Mouse (Mus musculus): ENCODE data around the gene Tmem81. TPM values are rescaled to one million over a fixed set of nuclear protein-coding genes. Genes with fewer than 3 reads are reported as not detected.

The Tmem81 gene
- total RNA-seq, 2 experiments from 2014 or later: 1.8 to 3.6 TPM

GRCm38 (mm10) chr1:132516776-132517175 lies 10.7 kb downstream of the Tmem81 start:
- no peak for ATAC-seq (replicated peaks; ENCODE audit: poor library complexity, severe bottlenecking)

GRCm38 (mm10) chr1:132518621-132519020 lies 12.6 kb downstream of the Tmem81 start:
- no peak for ATAC-seq (replicated peaks; ENCODE audit: poor library complexity, severe bottlenecking)

- ATAC-seq (replicated peaks; ENCODE audit: poor library complexity, severe bottlenecking): no peak
Measured at GRCm38 (mm10) chr1:132519734-132520133, 13.7 kb downstream of the Tmem81 start.

GRCm38 (mm10) chr1:132520764-132521163 lies 14.7 kb downstream of the Tmem81 start:
- peak; percentile 91 for ATAC-seq (replicated peaks; ENCODE audit: poor library complexity, severe bottlenecking)

GRCm38 (mm10) chr1:132523048-132523447 lies 17.0 kb downstream of the Tmem81 start:
- no peak for ATAC-seq (replicated peaks; ENCODE audit: poor library complexity, severe bottlenecking)

GRCm38 (mm10) chr1:132523920-132524319 lies 17.9 kb downstream of the Tmem81 start:
- peak; percentile 44; the same call in 1 of the 2 replicates for ATAC-seq (replicated peaks; ENCODE audit: poor library complexity, severe bottlenecking)

GRCm38 (mm10) chr1:132525832-132526231 lies 19.8 kb downstream of the Tmem81 start:
- peak; percentile 65 for ATAC-seq (replicated peaks; ENCODE audit: poor library complexity, severe bottlenecking)

GRCm38 (mm10) chr1:132528071-132528470 lies 22.0 kb downstream of the Tmem81 start:
- ATAC-seq (replicated peaks; ENCODE audit: poor library complexity, severe bottlenecking): no peak

GRCm38 (mm10) chr1:132528647-132529334 lies 22.8 kb downstream of the Tmem81 start:
- ATAC-seq (replicated peaks; ENCODE audit: poor library complexity, severe bottlenecking): no peak

GRCm38 (mm10) chr1:132530631-132531191 lies 24.7 kb downstream of the Tmem81 start:
- ATAC-seq (replicated peaks; ENCODE audit: poor library complexity, severe bottlenecking): no peak

- no peak for ATAC-seq (replicated peaks; ENCODE audit: poor library complexity, severe bottlenecking)
Measured at GRCm38 (mm10) chr1:132532521-132532920, 26.5 kb downstream of the Tmem81 start.

GRCm38 (mm10) chr1:132533840-132534239 lies 27.8 kb downstream of the Tmem81 start:
- no peak for ATAC-seq (replicated peaks; ENCODE audit: poor library complexity, severe bottlenecking)

GRCm38 (mm10) chr1:132535541-132535940 lies 29.5 kb downstream of the Tmem81 start:
- no peak for ATAC-seq (replicated peaks; ENCODE audit: poor library complexity, severe bottlenecking)

GRCm38 (mm10) chr1:132536416-132536815 lies 30.4 kb downstream of the Tmem81 start:
- ATAC-seq (replicated peaks; ENCODE audit: poor library complexity, severe bottlenecking): no peak

GRCm38 (mm10) chr1:132537736-132538135 lies 31.7 kb downstream of the Tmem81 start:
- ATAC-seq (replicated peaks; ENCODE audit: poor library complexity, severe bottlenecking): no peak

- ATAC-seq (replicated peaks; ENCODE audit: poor library complexity, severe bottlenecking): no peak
Measured at GRCm38 (mm10) chr1:132540701-132541100, 34.7 kb downstream of the Tmem81 start.

GRCm38 (mm10) chr1:132541171-132541823 lies 35.3 kb downstream of the Tmem81 start:
- ATAC-seq (replicated peaks; ENCODE audit: poor library complexity, severe bottlenecking): peak; percentile 40; the same call in 1 of the 2 replicates

GRCm38 (mm10) chr1:132541824-132542599 lies 36.0 kb downstream of the Tmem81 start:
- ATAC-seq (replicated peaks; ENCODE audit: poor library complexity, severe bottlenecking): no peak

- no peak for ATAC-seq (replicated peaks; ENCODE audit: poor library complexity, severe bottlenecking)
Measured at GRCm38 (mm10) chr1:132542762-132543306, 36.8 kb downstream of the Tmem81 start, which contains the start of gene Cntn2. Gene Cntn2, minus strand, starts transcription at chr1:132543256.

GRCm38 (mm10) chr1:132543789-132544188 lies 37.8 kb downstream of the Tmem81 start:
- no peak for ATAC-seq (replicated peaks; ENCODE audit: poor library complexity, severe bottlenecking)
